Mouse (Mus musculus) spleen, postnatal 10 days (tissue): ENCODE results near the gene Ide.

Source experiments
- DNase-seq, 2 experiments: peaks; one replicate each; pipeline ENCODE4 v3.0.0; 2021 to 2022; ENCODE audit warnings: low spot score in 2 of 2

The Ide gene

DNA sequence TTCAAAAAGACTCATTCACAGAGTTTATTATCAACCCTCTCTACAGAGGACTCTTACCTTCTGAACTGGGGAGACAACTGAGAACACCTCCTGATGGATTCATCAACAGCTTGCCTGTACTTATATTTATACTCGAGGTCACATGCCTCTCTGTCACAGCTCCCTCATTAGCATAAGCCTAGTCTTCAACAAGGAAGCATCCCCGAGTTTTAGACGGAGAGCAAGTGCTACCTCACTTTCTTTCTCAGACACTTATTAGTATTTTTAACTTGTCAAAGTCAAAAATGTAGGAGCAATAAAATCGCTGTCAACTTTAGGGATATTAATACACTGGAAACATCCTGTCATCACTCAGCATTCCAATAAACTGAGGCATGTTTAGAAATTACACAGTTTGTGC is at the start of gene Ide:
Gene Ide, minus strand, starts transcription at position 101 of the 400 bp plus-strand sequence.
- DNase-seq: no peak

DNA sequence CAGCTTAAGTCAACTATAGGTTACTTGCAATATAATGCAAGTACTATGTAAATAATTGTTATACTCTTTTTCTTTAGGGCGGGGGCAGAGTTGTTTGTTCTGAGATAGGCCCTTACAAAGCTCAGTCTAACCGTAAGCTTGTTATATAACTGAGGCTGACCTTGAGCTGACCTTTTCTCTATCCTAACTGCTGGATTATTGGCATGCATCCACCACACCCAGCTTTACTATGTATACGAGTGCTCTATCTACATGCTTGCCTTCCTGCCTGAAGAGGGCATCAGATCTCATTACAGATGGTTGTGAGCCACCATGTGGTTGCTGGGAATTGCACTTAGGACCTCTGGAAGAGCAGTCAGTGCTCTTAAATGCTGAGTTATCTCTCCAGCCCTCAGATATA is 48.5 kb upstream of the Ide start:
- no peak for DNase-seq

DNA sequence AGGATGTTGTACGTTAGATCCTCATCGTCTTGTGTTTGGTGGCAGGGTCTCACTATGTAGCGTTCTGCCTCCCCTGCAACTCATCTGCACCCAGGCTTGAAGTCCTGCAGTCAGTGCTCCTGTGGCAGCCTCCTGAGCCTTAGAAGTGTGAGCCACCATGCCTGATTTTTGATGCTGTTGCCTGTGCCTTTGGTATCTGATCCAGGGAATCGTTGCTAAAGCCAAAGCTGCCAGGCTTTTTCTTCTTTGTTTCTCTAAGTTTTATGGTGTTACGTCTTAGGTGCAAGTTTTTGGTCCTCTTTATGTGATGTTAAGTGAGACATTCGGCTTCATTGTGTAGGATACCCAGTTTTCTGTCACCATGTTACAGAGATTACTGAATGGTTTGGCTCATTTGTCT is 41.2 kb upstream of the Ide start:
- no peak for DNase-seq

DNA sequence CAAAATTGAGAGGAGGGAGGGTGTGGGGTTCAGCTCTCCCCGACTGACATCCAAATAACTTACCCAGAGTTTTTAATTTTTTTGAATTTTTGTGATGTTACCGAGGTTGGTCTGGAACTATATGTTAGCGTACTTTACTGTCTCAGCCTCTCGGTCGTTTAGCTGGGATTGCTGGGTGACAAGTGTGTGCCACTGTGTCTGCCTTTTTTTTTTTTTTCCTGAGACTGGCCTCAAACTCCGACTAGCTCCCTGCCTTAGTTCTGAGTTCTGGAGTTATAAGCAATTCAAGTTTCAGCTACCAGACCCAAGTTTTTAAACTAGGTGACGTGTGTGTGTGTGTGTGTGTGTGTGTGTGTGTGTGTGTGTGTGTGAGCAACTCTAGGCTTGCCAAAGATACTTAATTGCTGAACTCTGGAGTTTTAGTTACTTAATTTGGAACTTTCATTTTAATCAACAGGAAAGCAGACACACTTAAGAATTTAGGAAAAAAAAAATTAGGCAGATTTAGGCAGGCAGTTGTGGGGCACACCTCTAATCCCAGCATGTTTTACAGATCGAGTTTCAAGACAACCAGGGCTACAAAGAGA is 39.8 kb upstream of the Ide start:
- DNase-seq: no peak

DNA sequence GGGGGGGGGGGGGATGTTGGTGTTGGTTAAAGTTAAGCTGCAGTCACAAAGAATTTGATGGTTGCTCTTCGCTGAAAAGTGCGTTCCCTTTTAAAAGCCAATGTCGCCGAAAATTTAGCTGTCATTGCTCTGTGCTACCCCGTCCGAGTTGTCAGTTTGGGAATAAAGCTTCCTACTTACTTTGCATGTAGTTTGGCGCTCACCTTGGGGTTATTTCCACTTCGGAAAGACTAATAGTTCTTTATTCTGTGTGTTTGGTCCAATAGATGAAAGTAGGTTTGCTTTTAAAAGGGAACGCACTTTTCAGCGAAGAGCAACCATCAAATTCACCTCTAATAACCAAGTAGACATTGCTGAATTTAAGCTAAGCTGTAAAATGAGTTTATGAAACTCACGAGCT is 39.2 kb upstream of the Ide start:
- peak; percentile 27 to 33 for DNase-seq

DNA sequence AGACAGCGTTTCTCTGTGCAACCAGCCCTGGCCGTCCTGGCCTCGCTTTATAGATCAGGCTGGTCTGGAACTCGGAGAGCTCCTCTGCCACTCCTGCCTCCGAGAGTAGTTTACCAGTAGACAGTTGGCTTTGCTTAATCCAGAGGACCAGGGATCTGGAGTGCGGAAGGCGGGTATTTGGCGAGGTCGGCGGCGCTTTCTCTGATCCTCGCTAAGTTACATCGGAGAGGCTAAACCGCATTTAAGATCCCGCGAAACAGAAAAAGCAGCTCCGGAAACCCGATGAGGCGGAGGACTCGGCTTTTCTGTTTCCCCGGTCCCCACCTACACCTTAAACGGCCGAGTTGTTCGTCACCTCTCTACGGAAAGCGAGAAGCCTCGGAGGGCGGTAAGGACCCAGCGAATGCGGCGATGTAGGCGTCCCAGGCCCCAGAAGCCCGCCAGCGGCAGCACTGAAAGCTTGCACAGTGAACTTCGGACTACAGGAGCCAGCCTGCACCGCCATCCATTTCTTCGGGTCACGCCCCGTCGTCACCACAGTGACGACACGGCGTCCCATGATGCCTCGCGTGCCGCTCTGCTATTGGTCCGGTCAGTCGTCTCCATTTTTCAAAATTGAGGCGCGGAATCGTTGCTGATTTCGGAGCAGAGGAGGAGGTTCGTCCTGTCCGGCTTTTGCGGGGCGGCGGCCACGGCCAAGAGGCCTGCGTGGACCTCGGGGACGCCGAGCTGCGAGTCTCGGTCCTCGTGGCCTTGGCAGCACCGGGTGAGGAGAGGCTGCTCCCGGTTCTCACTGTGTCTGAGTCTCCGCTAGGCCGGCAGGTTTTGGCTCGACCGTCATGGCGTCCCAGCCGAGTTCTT is 38.3 kb upstream of the Ide start, which contains the start of gene Kif11:
Gene Kif11, plus strand, starts transcription at position 649 of the 861 bp plus-strand sequence.
- peak; percentile 95 to 99 for DNase-seq

DNA sequence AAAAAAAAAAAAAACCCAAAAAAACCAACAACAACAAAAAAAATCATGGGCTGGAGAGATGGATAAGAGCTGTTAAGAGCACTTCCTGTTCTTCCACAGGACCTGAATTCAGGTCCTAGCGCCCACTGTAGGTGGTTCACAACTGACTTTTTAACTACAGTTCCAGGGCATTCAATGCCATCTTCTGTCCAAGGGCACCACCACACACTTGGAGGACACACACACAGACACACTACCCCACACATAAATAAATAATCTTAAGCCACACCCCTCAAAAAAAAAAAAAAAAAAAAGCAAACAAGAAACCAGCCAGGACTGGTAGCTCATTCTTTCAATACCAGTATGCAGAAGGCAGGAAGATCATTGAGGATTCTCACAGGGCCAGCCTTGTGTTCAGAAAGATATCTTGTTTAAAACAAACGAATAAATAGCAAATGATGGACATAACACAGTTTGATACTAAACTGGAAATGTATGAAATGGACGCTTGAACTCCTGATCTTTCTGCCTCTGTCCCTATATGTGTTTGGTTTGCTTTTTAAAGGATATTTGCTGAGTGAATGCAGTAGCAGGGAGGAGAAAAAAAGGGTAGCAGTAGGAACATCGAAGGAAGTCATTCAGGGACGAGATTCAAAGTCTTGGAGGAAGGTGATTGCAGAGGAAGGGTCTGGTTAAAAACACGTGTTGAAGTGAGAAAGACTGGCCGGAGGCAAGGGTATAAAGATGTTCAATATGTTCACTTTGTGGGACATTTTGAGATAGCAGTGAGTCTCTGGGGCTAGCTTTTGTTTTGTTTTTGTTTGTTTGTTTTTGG is 37.5 kb upstream of the Ide start:
- DNase-seq: peak in 1 of 2 experiments; percentile 32

DNA sequence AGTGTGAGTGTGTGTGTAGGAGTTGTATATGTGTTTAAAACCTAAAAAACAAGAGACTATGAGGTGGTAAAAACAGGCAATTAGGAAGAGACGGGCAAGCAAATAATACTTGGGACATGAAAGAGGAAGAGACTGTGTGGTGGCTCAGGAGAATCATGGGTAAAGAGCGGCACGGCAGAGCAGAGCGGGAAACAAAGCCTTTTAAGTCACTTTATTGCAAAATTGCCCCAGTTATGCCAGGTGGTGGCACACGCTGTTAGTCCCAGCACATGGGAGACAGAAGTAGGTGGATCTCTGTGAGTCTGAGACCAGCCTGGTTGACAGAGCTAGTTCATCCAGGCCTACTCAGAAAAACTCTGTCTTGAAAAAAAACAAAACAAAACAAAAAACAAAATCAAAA is 32.7 kb upstream of the Ide start:
- peak in 1 of 2 experiments; percentile 48 for DNase-seq

DNA sequence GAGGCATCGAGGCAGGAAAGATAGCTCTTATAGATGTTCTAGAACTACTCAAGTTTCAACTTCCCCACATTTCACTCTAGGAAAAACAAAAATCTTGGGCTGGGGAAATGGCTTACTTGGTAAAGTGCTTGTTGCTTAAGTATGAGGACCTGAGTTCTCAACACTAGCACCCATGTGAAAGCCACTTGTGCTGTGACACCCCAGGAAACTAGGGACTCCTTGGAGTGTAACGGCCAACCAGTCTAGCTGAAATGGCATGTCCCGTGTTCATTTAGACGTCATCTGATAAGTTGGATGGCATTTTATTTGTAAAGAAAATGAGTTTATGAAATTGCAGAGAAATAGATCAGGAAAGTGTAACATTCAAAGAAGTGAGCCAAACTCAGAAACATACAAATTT is 32.3 kb upstream of the Ide start:
- no peak for DNase-seq

DNA sequence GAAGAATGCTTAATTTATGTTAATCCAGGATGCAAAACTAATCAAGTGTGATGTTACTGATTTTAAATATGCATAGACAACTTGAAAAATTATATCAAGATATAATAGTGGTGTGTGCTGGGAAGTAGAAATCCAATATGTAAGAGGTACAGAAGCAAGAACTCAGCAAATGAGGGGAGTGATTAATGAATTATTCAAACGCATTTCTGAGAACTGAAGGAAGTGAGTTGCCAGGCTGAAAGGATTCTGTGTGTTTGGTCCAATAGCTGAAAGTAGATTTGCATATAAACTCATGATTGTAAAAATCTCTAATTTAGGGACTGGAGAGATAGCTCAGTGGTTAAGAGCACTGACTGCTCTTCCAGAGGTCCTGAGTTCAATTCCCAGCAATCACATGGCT is 31.3 kb upstream of the Ide start:
- DNase-seq: no peak

DNA sequence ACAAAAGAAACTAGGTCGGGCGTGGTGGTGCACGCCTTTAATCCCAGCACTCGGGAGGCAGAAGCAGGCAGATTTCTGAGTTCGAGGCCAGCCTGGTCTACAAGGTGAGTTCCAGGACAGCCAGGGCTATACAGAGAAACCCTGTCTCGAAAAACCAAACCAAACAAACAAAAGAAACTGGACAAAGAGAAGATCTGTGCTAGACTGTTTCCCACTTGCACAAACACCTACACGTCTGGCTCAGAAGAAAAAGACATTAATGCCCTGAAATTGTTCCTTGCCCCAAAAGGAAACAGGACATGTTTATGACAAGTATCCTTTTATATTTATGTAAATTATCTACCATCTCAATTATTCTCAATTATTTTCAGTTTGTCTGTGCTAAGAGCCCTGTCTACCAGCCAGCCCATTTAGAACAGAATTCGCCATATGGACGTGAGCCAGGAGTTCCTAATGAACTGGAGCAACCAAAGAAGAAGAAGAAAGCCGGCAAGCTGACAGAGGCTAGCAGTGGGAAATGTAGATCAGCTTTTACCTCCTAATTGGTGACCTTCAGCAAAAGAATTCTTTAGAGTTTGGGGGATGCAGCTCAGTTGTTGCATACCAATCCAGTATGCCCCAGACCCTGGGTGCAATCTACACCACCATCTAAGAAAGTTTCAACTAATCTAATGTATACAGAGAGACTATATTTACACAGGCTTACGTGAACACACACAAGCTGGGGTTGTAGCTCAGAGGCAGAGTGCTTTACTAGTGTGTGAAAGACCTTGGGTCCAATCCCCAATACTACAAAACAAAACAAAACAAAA is 25.7 kb upstream of the Ide start:
- DNase-seq: no peak

DNA sequence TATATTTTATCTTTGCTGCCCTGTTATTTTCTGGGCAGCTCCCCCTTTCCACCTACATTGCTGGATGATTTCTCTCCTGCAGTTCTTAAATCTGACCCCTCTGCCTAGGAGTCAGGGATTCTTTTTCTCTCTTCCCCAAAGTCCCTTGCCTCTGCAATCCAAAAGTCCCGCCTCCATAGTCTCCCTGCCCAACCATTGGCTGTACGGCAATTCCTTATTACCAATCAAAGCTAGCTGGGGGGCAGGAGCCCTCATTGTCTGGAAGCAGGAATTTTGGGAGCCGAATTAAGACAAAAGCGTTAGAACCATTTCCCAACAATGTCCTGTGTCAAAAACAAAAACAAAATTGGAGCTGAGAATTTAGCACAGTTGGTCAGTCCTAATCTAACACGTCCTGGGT is 24.9 kb upstream of the Ide start:
- DNase-seq: no peak

DNA sequence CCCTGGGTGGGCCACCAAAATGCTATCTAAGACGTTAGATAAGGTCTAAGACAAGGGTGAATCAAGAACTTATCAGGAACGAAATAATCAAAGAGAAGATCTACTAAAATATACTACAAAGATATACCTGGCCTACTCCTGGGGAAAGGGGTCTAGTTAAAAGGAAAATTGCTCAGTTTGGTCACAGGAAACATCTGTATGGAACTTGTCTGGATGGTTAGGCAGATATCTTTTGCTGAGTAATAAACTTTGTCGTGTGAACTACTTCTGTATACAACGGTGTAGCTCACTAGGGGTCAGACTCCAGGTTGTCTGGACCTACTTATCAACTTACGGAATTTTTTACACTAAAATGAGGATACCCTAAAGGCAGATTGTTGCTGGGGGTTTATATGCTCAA is 22.4 kb upstream of the Ide start:
- DNase-seq: no peak

DNA sequence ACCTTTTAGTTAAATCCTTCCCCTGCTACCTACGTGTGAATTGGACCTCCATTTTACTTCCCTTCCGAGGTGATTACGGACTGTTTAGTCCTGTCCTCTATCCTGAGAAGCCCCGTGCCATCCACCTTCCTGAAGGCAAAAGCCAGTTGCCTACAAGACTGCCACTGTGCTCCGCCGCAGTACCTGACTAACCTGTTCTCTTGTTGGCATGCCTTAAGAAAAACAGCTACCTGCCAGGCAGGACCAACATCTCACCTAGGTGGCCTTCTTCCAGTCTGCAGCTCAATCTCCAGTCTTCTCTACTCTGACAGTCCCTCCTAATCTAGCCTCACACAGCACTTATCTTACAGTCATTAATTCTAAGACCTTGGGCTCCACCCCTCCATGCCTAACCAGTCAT is 15.7 kb upstream of the Ide start:
- DNase-seq: no peak

DNA sequence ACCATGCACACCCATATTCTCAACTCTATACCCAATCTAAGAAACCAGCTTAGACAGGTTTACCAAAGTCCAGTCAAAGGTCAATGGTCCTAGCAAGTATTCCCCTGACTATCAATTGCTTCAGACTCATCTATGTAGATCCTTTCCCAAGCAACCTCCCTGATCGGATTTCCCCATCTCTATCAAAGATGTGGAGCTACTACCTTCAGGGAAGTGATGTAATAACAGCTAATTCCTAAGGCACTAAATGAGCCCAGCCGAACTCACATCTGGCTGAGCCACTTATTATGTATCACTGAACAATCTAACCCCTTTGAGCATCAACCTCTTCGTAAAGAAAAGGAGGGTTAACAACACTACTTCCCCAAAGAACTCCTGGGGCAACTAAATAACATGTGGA is 15.1 kb upstream of the Ide start:
- DNase-seq: no peak

DNA sequence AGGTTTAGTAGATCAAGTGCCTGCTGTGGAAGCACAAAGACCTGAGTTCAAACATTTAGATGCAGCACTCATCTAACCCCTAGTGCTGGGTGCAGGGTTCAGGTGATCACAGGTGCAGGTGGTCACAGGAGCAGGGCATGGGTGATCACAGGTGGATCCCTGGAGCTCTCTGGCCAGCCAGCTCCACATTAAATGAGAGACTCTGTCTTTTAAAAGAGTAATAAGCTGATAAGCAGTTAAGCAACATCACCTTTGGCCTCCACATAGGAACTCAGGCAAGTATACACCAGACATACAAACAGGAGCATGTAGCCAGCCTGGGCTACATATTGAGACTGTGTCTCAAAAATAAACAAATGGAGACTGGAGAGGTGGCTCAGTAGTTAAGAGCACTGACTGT is 11.3 kb upstream of the Ide start:
- DNase-seq: no peak

DNA sequence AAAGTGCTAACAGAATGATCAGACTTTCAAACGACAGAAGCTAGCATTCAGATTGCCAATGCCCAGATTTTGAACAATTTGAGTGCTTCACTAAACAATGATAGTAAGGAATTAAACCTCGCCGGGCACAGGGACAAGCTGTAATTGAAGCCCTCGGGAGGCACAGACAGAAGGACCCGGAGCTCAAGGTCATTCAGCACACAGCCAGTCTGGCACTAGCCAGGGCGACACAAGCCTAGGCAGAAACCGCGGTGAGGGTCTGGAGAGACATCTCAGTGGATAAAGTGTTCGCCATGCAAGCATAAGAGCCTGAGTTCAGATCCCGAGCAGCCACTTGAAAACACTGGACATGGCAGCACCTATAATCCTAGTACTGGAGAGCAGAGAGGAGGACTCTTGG is 10.7 kb upstream of the Ide start:
- no peak for DNase-seq

DNA sequence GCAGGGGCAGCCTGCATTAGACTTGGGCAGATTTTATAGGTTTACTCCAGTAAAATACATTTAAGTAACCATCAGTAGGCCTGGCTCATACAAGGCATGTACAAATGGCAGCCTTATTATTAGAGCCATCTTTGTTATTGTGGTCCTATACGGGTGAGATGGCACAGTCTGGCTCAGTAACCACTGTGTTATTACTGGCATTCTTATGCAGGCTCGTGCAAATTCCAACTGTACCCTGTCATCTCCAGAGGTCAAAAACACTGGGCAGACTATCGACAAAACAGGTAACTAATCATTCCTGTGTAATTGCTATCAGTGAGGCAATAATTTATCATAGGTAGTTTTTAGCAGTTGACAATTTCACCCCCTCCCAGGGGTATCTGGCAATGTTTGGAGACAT is 8.6 kb upstream of the Ide start:
- DNase-seq: no peak

DNA sequence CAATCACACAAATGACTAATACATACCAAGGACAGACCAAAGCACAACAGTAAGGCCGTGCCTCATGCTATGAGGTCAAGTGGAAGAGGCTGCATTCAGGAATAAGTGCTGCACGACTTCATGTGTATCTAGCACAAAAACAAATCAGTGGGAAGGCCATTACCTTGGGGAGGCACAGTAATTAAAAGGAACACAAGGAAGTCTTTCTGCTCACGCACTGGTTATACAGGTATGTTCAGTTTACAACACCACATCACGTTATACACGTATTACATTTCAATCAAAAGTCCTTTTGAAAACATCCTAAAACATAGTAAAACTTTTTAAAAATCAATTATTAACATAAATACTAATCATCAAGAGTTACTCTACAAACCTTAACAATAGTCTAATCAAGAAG is 6.2 kb upstream of the Ide start:
- DNase-seq: no peak

DNA sequence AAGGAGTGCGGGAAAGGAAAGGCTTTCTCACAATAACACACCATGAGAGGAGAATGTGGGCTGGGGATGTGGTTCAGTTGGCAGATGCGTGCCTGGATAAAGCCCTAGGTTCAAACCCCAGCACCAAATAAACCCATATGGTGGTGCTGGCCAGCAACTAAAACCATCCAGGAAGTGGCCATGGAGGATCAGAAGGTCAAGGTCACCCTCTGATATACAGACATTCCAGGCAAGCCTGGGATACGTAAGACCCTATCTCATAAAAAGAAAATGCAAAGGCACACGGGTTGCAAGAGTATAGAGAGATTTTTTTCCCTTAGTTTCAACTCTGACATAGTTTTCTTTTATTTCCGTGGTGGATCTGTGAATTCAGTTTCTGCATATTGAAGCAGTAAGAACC is 3.3 kb upstream of the Ide start:
- DNase-seq: no peak

DNA sequence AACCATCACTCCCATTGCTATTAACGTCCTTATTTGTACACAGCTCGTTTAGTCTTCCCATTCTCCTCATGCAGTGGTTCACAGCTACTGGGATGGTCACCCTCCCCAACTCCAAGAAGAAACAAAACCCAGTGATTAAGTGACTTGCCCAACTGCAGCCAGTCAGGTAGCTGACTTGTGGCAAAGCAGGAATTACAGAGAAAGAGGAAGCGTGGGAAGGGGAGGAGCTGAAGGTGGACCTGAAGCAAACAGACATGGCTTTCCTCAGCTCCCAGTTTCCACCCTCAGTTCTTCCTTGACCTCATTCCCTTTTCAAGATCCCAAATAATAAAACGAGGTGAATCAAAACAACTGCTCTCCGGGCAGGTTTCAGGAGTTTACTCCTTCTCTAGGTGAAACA is 2.8 kb upstream of the Ide start:
- DNase-seq: no peak

DNA sequence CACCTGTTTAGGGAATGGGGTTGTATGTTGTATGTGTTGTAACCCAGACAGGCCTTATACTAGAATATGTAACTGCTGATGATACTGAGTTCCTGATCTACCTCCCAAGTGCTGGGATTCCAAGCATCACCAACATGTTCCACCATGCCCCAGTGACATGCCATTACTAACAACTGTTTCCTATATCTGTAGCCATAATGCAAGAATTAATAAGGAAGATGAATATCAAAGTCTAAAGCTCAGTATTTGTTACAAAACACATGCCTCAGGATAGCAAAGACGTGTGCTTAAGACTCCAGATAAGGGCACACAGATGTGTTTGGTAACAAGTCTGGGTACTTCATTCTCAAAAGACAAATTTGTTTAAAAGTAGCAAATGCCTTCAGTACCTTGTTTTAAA is 2.3 kb downstream of the Ide start:
- DNase-seq: no peak
